Mouse (Mus musculus) kidney, embryonic 14.5 days (tissue): ENCODE results near the gene Hist1h4k. TPM values are rescaled to one million over a fixed set of nuclear protein-coding genes. Genes with fewer than 3 reads are reported as not detected.
A peak's percentile ranks its signal among the peaks of the same experiment; 100 is the strongest.
"Not testable (repeated sequence)": the region's sequence is repeated elsewhere in the genome, so short reads cannot be mapped to it uniquely, and the experiment has no call there.

ENCODE experiments used
- ATAC-seq: fragments of 200-750 bp; cut with Nextera tagmentation; 2 replicates; pipeline ENCODE4 v1.8.0; 2017; ENCODE audit warnings: moderate number of reproducible peaks, mild to moderate bottlenecking, moderate TSS enrichment, moderate library complexity; ENCODE audit not compliant: low FRiP score, low TSS enrichment
- H3K27ac ChIP-seq: fragments of 300-500 bp; sonication (generic); 2 replicates; pipeline ENCODE4 v1.5.1; 2014; ENCODE audit warnings: low read depth, mild to moderate bottlenecking, low read length, moderate library complexity, mixed read lengths
- H3K27me3 ChIP-seq: fragments of 300-500 bp; sonication (generic); 2 replicates; pipeline ENCODE4 v1.6.1; 2014; ENCODE audit warnings: mild to moderate bottlenecking, low read length; ENCODE audit not compliant: control insufficient read depth, insufficient read depth
- H3K36me3 ChIP-seq: fragments of 300-500 bp; sonication (generic); 2 replicates; pipeline ENCODE4 v1.6.1; 2014; ENCODE audit warnings: low read length, mixed read lengths; ENCODE audit not compliant: control insufficient read depth, insufficient read depth
- H3K4me1 ChIP-seq: fragments of 300-500 bp; sonication (generic); 2 replicates; pipeline ENCODE4 v1.6.1; 2014; ENCODE audit warnings: low read length, mixed read lengths; ENCODE audit not compliant: control insufficient read depth, insufficient read depth
- H3K4me2 ChIP-seq: fragments of 300-500 bp; sonication (generic); replicated peaks from 2 replicates; pipeline ENCODE4 v1.6.1; 2014; ENCODE audit warnings: low read depth, mild to moderate bottlenecking, low read length
- H3K4me3 ChIP-seq: fragments of 300-500 bp; sonication (generic); 2 replicates; pipeline ENCODE4 v1.5.1; 2014; ENCODE audit warnings: mild to moderate bottlenecking, low read length
- H3K9ac ChIP-seq: fragments of 300-500 bp; sonication (generic); 2 replicates; pipeline ENCODE4 v1.6.1; 2014; ENCODE audit warnings: low read depth, mild to moderate bottlenecking, low read length, moderate library complexity
- H3K9me3 ChIP-seq: fragments of 300-500 bp; sonication (generic); 2 replicates; pipeline ENCODE4 v1.6.1; 2016; ENCODE audit warnings: low read length; ENCODE audit not compliant: control insufficient read depth
- WGBS: fragments of 180-500 bp; shearing (Covaris S2); extraction: QIAGEN DNeasy Blood & Tissue Kit; methylation state at CpG from one replicate; pipeline ENCODE4 v1.1.7; 2014; 5-methylcytosine and 5-hydroxymethylcytosine counted together
- polyA plus RNA-seq: library from polyadenylated mRNA; unstranded; fragments of >200 nt; fragmentation: Nextera tagmentation; extraction: Ambion mirVana; gene quantifications from 2 replicates; pipeline ENCODE4 v1.2.1, GENCODE M21; 2014

Hist1h4k gene
- polyA plus RNA-seq, 1 experiment from 2014 or later = 2.9 TPM

DNA sequence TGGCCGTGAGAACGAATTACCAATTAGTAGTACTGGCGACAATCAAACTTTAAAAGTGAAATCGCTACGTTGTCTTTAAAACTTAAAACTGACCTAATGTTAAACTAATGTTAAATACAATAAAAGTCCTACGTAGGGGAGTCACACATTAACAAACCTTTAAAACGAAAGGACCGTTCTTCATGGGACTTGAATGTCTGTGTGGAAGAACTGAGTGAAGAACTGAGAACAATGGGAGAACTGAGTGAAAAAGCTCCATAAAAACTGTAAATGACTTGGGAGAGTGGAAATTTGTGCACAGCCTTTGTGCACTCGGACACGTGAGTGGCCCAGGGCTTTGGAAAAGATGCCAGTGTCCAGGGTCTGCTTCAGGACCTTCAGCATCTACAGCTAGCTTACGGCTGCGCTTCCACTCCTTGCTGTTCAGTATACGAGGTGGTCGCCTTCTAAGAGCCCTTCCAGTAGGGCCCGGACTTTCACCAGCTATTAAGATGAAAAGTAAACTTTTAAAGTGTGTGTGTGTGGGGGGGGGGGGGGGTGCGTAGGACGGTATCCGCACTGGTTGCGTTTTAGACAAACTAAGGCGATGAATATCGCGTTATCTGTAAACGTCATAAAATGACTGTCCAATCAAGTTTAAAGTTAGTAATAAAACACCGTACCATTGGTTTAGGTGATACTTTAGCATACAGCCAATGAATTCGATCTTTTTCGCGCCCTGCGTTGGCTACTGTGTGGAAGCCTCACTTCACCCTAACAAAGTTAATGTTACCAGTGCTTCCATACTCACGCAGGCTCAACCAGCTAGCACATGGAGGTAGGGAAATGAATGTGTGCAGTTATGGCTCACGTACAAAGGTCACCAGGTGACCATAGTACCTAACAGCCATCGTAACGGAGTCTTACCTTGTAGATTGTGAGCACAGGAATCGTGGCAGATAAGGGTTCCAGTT lies 28.8 kb upstream of the Hist1h4k start:
- H3K9me3 ChIP-seq = no peaks in the 10 kb centered on the region
- H3K4me2 ChIP-seq = peak overlapping the region; percentile 88
- peaks cover 10% of the 10 kb centered on the region for H3K4me1 ChIP-seq
- peak overlapping the region; percentile 96 for H3K9ac ChIP-seq
- H3K4me3 ChIP-seq = peak overlapping the region; percentile 74
- peak overlapping the region; percentile 99 for H3K27ac ChIP-seq
- H3K36me3 ChIP-seq = no peaks in the 10 kb centered on the region
- no peaks in the 10 kb centered on the region for H3K27me3 ChIP-seq
- 4% methylated on average over 33 of the region's 33 CpGs for whole genome bisulfite sequencing
- peak; percentile 80 for ATAC-seq

DNA sequence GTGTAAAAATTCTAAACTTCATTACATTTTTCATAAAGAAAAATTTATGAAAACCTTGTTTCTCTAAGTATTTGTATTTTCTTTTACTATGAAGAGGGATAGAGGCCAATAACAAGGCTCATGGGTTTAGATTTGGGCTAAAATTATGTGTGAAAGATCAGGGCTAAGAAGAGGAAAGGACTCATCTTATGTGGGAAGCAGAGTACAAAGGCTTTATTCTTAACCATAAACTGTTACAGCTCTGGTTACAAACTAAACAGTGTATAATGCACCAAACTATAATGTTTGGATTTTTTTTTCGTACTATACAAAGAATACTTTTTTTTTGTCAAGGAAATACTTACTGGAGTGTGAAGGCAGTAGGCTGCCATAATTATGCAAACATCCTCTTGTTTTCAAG lies 5.4 kb upstream of the Hist1h4k start:
- WGBS = 39% methylated on average over 1 of the region's 1 CpGs
- Histone ChIP-seq H3K27ac (no peak overlapping the region), H3K4me1 (peaks cover 10% of the 10 kb centered on the region; the same call in 1 of the 2 replicates), H3K9ac (peak overlapping the region; percentile 42; the same call in 1 of the 2 replicates), H3K36me3 (no peaks in the 10 kb centered on the region; the same call in 1 of the 2 replicates), H3K4me3 (no peak overlapping the region; the same call in 1 of the 2 replicates), H3K27me3 (no peaks in the 10 kb centered on the region), H3K9me3 (no peaks in the 10 kb centered on the region), H3K4me2 (peak overlapping the region; percentile 55)
- no peak for ATAC-seq

- H3K4me1 ChIP-seq, H3K9me3 ChIP-seq, ATAC-seq, H3K27me3 ChIP-seq, H3K36me3 ChIP-seq: not testable (repeated sequence)
- Histone ChIP-seq H3K27ac (peak overlapping the region; percentile 95), H3K4me3 (peak overlapping the region; percentile 35), H3K4me2 (peak overlapping the region; percentile 59), H3K9ac (peak overlapping the region; percentile 61)
- WGBS = 2% methylated on average over 23 of the region's 26 CpGs
Measured at GRCm38 (mm10) chr13:21754294-21755001, 4.1 kb upstream of the Hist1h4k start.

GRCm38 (mm10) chr13:21753524-21754285 lies 3.4 kb upstream of the Hist1h4k start, which contains the start of the genes Hist1h2ak and Hist1h2bn:
Gene Hist1h2ak (minus strand): TSS chr13:21753827.
Gene Hist1h2bn (plus strand): TSS chr13:21754123.
- Histone ChIP-seq H3K4me3 (peak within 1 kb of the TSS; percentile 43), H3K27ac (peak within 1 kb of the TSS; percentile 95), H3K9ac (peak within 1 kb of the TSS; percentile 78), H3K4me1 (peaks cover 13% of the 10 kb centered on the region), H3K4me2 (peak within 1 kb of the TSS; percentile 59)
- under 1% methylated on average over 36 of the region's 50 CpGs for WGBS
- not testable (repeated sequence) for H3K36me3 ChIP-seq, H3K9me3 ChIP-seq, H3K27me3 ChIP-seq
- peak; percentile 94 for ATAC-seq

DNA sequence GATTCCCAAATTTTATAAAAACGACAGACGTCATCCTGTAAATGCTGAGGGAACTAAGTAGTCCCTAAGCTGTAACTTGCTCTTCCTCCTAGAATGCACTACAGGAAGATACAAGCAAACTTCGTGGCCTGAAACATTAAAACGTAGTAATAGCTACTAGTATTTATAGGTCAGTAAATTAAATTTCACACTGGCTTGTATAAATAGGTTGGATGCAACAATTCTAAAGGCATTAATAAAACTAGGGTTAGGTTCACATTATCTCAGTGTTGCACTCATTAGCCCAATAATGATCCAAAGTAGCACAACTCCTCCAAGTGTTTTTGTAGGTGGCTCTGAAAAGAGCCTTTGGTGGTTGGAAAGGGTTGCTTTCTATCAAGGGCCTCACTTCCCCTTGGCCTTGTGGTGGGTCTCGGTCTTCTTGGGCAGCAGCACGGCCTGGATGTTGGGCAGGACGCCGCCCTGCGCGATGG lies 2.8 kb upstream of the Hist1h4k start:
- Histone ChIP-seq H3K9me3 (no peaks in the 10 kb centered on the region), H3K4me2 (peak overlapping the region; percentile 59), H3K4me1 (peaks cover 16% of the 10 kb centered on the region), H3K27me3 (no peaks in the 10 kb centered on the region), H3K36me3 (no peaks in the 10 kb centered on the region; the same call in 1 of the 2 replicates), H3K4me3 (peak overlapping the region; percentile 43), H3K9ac (peak overlapping the region; percentile 78), H3K27ac (peak overlapping the region; percentile 95)
- ATAC-seq = no peak
- 3% methylated on average over 8 of the region's 10 CpGs for WGBS

- peak overlapping the region; percentile 95 for H3K27ac ChIP-seq
- peak overlapping the region; percentile 59 for H3K4me2 ChIP-seq
- H3K9me3 ChIP-seq = no peaks in the 10 kb centered on the region
- peak overlapping the region; percentile 78; the same call in 1 of the 2 replicates for H3K9ac ChIP-seq
- 23% methylated on average over 3 of the region's 3 CpGs for WGBS
- H3K4me1 ChIP-seq = peaks cover 16% of the 10 kb centered on the region
- H3K27me3 ChIP-seq = no peaks in the 10 kb centered on the region
- no peaks in the 10 kb centered on the region for H3K36me3 ChIP-seq
- peak overlapping the region; percentile 43; the same call in 1 of the 2 replicates for H3K4me3 ChIP-seq
- no peak for ATAC-seq
Measured at GRCm38 (mm10) chr13:21752356-21752755, 2.1 kb upstream of the Hist1h4k start.

DNA sequence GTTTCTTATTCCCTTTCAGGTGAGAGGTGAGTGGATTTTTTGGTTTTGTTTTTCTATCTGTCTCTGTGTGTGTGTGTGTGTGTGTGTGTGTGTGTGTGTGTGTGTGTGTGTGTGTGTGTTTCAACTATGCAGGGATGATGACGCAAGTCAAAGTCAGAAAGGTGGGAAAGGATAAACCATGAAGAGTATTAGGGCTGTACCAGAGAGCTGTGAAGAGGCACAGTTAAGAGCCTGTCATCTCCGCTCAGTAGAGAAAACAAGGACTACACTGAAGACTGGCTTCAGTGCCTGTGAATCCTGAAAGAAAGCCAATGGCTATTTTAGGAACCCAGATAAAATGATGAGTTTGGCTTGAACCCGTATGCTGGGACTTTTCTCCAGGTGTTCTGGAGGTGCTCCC lies 1.5 kb upstream of the Hist1h4k start:
- Histone ChIP-seq H3K27ac (peak overlapping the region; percentile 95), H3K9me3 (no peaks in the 10 kb centered on the region), H3K4me3 (no peak overlapping the region), H3K27me3 (no peaks in the 10 kb centered on the region), H3K4me1 (peaks cover 16% of the 10 kb centered on the region), H3K36me3 (no peaks in the 10 kb centered on the region), H3K4me2 (no peak overlapping the region), H3K9ac (no peak overlapping the region)
- 66% methylated on average over 3 of the region's 3 CpGs for WGBS
- ATAC-seq = no peak

GRCm38 (mm10) chr13:21751417-21751816 lies 1.1 kb upstream of the Hist1h4k start:
- Histone ChIP-seq H3K4me3 (no peak overlapping the region), H3K4me1 (peaks cover 16% of the 10 kb centered on the region), H3K27me3 (no peaks in the 10 kb centered on the region), H3K36me3 (no peaks in the 10 kb centered on the region), H3K4me2 (no peak overlapping the region), H3K9me3 (no peaks in the 10 kb centered on the region), H3K9ac (no peak overlapping the region), H3K27ac (peak overlapping the region; percentile 55; the same call in 1 of the 2 replicates)
- ATAC-seq = no peak
